Mouse (Mus musculus) mouse embryonic stem cell (cell line): ENCODE results near the gene Foxp1.

Experiments used
- in situ Hi-C, 2 experiments: fragments of 300-500 bp; cut with MboI; formaldehyde crosslinking; loops; 1 replicate in 1 of 2; 3 replicates in 1 of 2; pipeline ENCODE4 v1.14.3; 2019 to 2020; ENCODE audit warnings: low sequenced_read_pairs in 2 of 2, low pct_unique_long_range_greater_than_20kb in 1 of 2, mixed read lengths in 1 of 2; ENCODE audit not compliant: unreplicated experiment in 1 of 2

Gene Foxp1

DNA sequence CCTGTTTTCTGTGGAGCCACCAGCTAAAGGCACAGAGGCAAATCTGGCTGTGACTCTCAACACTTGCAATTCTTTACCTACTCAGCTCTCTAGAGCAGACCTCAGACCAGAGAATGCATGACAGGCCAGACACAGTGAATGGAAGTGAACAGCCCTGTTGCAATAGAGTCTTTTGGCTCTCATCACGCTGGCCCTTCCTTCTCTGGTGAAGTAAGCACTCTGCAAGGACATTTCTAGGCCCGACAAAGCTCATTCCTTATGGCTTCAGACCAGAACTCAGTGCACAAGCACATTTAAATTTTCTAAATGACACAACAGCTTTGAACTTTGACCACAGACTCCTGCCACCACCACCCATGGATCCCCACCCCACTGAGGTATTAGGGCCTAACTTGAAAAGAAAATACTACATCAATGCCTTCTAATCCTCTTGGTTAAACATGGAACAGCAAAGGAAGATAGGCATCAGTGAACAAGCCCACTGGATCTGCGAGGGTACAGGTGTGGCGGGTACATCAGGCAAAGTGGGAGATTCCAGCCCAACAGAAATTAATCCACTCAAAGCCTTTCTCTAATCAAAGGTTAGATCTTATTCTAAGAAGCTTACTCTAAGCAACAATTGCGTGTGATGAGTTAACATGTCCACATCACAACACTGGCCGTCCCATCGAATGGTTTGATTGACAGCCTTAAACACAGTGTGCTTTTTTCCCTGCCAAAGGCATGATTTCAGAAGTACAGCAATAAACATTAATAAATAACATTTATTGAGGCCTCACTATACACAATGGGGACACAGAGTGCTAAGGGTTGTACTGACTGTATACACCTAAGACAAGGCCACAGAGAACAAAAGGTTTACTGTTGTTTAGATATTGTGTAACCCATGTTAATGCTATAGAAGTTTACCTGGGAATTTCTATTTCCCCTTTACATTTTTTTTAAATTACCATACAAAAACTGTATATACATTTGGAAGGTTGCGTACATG is 401.4 kb downstream of the Foxp1 start:
- in situ Hi-C loops: no loop called here

DNA sequence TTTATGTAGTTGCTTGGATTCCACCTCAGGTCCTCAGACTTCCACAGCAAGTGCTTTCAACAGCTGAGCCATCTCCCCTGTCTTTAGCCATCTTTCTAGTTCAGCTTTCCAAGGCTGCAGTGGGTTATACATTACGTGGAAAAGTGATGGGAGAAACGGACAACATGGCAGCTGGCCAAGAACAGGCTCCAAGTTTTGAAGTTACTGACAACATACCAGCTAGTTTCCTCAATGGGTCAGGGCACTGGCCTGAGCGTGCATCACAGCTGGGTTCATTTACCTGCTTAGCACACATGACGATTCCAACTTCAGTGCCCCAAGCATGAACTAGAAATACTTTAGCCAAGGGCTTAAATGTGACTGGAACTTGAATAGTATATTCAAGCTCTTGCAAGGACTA is 404.0 kb downstream of the Foxp1 start:
- in situ Hi-C loops: no loop called here

DNA sequence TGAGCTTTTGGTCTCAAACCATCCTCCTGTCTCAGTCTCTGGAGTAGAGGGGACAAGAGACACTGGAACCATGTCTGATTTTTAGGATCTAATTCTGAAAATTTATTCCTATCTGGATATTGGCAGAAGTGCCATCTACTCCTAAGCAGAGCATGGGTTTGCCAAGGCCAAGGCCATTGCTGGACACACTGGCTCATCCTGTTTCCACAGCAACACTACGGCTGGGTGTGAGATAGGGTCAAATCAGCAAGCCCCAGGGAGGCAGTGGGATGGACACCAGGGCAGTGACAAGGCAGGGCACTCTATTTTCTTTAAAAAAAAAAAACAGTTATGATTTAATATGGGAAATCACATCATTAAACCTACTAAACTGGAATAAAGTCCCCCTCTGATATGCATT is 405.1 kb downstream of the Foxp1 start:
- in situ Hi-C loops: no loop called here

DNA sequence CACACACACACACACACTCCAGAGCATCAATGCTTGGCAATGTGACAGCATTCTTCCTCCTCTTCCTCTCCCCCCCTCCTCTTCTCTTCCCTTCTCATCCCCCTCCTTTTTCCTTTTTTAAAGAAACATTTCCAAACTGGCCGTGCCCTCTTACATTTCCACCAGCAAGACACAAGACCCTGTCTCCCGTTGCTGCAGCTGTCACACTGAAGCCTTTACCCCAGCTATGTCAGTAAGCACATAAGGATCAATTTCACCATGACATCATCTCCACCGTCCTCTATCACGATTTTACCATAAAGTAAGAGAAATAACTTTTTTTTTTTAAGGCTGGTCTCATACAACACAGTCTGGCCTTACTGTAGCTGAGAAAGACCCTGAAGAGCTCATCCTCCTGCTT is 410.7 kb downstream of the Foxp1 start:
- in situ Hi-C loops: no loop called here

DNA sequence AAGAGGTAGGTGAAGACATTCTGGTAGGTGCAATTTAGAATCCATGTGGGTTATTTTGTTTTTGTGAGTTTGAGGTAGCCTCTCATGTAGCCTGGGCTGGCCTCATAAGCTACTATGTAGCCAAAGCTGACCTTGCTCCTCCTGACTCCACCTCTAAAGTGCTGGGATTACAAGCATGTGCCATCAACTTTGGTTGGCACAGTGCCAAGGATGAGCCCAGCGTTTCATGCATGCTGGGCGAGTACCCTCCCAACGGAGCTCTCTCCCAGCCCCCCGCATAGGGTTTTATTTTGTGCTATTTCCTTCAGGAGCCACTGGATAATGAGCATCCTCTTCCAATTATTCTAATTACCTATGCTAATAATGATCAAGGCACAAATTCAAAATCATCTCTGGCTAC is 414.1 kb downstream of the Foxp1 start:
- in situ Hi-C loops: no loop called here

GRCm38 (mm10) chr6:99107674-99108073 is 414.8 kb downstream of the Foxp1 start:
- in situ Hi-C loops: no loop called here

DNA sequence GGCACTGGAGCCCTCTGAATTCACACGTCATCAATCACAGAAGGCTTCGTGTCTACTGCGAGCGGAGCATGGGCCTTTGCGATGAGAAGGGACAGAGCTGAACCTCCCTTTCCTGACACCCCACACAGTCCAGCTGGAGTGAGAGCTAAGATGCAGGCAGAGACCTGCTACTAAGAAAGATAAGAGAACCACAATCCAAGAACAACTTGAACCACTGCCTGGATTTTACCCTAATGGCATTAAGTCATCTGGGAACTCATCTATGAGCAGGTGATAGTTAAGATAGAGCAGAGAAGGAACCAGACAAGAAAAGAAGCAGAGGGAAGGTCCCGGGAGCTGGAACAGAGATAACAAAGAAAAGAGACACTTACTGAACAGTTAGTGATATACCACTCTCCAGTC is 415.4 kb downstream of the Foxp1 start:
- in situ Hi-C loops: no loop called here

GRCm38 (mm10) chr6:99105979-99106378 is 416.5 kb downstream of the Foxp1 start:
- in situ Hi-C loops: no loop called here

DNA sequence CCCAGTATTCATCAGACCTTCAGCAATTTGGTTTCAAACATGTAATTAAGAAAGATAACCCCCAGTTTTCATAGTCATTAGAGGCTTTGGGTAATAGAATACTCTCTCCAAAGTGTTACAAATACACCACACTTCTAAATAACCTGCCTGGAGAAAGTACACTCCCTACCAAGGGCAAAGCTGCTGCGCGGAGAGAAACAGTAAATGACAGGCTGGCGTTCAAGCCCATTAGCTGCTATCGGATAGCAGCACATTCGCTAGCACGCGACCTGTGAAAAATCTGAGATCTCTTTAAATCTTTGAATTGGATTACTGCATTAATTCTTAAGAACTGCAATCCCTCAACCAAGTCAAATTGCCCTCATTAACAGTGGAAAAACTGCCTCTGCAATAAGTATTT is 418.1 kb downstream of the Foxp1 start:
- in situ Hi-C loops: no loop called here

- in situ Hi-C loops: no loop called here
Observed at GRCm38 (mm10) chr6:99103911-99104310, 418.6 kb downstream of the Foxp1 start.

DNA sequence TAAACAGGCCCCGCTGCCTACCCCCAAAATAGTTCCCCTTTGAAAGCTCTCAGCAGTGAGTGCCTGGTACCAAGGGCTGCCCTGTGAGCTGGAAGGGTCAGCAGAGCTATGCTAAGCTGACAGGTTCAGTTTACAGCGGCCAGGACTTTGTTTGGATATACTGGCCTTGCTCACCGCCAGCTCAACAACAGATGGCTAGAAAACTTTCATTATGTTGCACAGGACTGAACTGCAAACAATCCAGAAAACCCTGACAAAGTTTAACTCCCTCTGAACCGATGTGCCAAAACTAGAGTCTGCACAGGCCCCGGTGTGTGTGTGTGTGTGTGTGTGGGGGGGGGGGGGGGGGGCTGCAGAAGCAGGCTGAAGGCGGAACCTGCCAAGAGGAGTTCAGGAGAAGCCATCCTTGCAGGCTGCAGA is 421.0 kb downstream of the Foxp1 start:
- in situ Hi-C loops: no loop called here

DNA sequence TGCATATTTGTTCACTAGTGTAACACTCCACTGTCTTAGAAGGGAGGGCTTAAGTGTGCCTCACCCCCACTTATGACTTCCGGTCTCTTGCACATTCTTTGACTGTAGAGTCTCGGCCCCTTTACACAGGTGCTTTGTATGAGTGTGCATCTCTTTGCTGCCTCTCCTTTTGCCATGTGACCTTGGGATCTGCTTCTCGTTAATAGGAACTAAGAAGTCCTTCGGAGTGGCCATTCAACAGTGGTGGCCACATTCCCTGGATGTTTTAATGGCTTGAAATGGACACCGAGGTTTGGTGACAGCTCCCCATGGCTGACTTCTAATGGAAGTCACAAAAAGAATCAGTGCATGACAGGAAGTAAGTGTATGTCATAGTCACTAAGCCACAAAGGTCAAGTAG is 422.2 kb downstream of the Foxp1 start:
- in situ Hi-C loops: no loop called here

GRCm38 (mm10) chr6:99099781-99100180 is 422.7 kb downstream of the Foxp1 start:
- in situ Hi-C loops: no loop called here

- in situ Hi-C loops: no loop called here
Observed at GRCm38 (mm10) chr6:99097191-99097590, 425.3 kb downstream of the Foxp1 start.

DNA sequence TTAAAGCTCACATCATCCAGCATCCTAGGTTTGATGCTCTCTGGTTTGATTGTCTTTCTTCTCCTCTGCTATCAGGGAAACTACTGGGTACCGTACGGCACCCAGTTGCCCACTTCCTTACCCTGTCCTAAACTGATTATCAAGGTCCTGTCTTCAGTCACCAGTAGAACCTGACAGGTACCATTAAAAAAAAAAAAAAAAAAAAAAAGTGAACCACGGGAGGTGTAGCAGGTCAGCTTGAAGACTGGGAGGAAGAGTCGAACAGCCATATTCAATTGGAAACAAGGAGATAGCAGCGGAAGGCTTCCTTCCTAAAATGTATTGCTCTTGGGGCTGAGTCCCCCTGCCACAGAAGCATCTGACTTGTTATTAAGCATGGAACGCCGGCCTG is 425.8 kb downstream of the Foxp1 start:
- in situ Hi-C loops: no loop called here

DNA sequence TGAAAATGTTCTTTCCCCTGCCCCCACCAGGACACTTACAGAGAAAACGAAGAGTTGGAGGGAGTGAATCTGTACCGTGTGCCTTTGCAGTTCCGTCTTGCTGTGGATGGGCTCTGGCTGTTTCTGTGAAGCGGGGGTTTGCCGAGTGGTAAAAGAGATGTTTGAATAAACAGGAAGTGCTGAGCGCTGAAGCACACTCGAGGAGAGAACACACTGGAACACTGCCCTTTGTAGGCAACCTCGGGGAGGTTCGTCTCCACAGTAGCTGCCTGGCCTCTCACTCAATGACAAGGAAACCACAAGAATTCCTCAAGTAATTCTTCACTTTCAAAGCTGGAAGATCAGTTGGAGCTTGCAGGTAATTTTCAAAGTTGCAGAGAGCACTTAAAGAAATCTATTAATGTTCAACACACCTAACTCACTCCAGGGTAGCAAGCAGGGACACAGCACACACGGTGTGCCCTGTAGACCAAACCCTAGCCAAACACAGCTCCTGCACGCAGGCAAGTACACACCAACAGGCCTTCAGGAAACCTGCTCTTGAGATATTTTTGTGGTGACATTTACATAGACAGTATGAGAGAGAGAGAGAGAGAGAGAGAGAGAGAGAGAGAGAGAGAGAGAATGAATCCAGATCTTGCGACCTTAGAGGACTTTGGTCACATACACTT is 426.3 kb downstream of the Foxp1 start:
- in situ Hi-C loops: no loop called here

DNA sequence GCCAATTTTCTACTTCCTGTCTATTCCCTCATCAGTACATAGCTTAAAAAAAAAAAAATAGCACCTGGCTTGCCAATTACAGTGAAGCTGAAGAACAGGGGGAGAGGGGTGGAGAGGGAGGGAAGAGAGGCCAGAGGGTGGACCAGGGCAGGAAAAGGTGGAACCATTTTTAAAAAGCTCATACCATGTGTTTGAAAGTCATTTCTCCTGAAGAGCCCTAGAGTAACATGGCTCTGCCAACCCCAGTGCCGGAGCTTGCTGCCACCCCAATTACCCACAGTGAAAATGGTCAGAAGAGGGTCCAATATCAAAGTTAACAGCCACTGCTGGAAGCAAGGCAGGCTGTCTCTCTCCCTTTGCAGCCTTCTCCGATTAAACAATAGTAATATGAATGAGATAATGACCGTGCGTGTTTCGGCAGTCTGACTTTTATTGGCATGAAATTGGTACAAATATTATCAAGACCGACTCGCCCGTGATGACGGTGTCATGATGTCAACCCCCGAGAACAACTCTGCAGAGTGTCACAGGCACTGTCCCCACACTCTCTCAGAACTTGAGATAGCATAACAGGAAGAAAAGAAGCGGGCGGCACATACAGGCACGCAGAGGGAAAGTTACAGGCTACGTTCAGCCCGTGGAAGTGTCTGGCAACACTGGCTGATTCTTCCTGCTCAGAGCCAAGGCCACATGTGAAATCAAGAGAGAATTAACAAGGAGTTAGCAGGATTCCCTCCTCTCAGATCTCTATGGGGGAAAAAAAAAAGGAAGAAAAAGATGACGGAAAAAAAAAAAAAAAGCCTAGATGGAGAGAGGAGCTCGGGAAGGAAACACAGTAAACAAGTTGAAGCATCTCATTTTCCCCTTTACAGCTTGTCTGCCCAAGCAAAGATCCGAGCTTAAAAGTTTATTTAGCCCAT is 427.1 kb downstream of the Foxp1 start:
- in situ Hi-C loops: no loop called here

GRCm38 (mm10) chr6:99094339-99094989 is 428.1 kb downstream of the Foxp1 start:
- in situ Hi-C loops: no loop called here
